Mouse (Mus musculus): ENCODE data around the gene Gm49601. TPM values are rescaled to one million over a fixed set of nuclear protein-coding genes. Genes with fewer than 3 reads are reported as not detected.

Gm49601 gene
- total RNA-seq, 2 experiments from 2014 or later = 1.7 to 3.2 TPM

GRCm38 (mm10) chr16:18583673-18584357 is 42.4 kb downstream of the Gm49601 start:
- no peak for ATAC-seq (ENCODE audit: poor library complexity, severe bottlenecking)

GRCm38 (mm10) chr16:18583169-18583568 is 43.1 kb downstream of the Gm49601 start:
- no peak for ATAC-seq (ENCODE audit: poor library complexity, severe bottlenecking)

- ATAC-seq (ENCODE audit: poor library complexity, severe bottlenecking) = no peak
Measured at GRCm38 (mm10) chr16:18582426-18583148, 43.6 kb downstream of the Gm49601 start.

GRCm38 (mm10) chr16:18581623-18582205 is 44.5 kb downstream of the Gm49601 start:
- ATAC-seq (ENCODE audit: poor library complexity, severe bottlenecking) = no peak

- ATAC-seq (ENCODE audit: poor library complexity, severe bottlenecking) = no peak
Measured at GRCm38 (mm10) chr16:18581050-18581622, 45.1 kb downstream of the Gm49601 start.

- ATAC-seq (ENCODE audit: poor library complexity, severe bottlenecking) = no peak
Measured at GRCm38 (mm10) chr16:18580389-18580788, 45.8 kb downstream of the Gm49601 start.

- 0 out of 2 replicates have a peak, but pooled peaks have one; percentile 21 for ATAC-seq (ENCODE audit: poor library complexity, severe bottlenecking)
Measured at GRCm38 (mm10) chr16:18577599-18578160, 48.5 kb downstream of the Gm49601 start.

GRCm38 (mm10) chr16:18577071-18577470 is 49.2 kb downstream of the Gm49601 start:
- ATAC-seq (ENCODE audit: poor library complexity, severe bottlenecking) = no peak

GRCm38 (mm10) chr16:18574196-18574595 is 52.0 kb downstream of the Gm49601 start:
- no peak for ATAC-seq (ENCODE audit: poor library complexity, severe bottlenecking)

Other genes starting within 250 kb of the Gm49601 start
- 10.3 and 11.8 TPM in 2 replicates for gene Txnrd2, start 200.0 kb downstream of the Gm49601 start, total RNA-seq (2015)
- gene Txnrd2, start 200.0 kb downstream of the Gm49601 start, total RNA-seq (2017) = 7.0 and 9.3 TPM in 2 replicates
- 37.8 and 40.8 TPM in 2 replicates for gene Comt, start 199.6 kb downstream of the Gm49601 start, total RNA-seq (2015)
- gene Comt, start 199.6 kb downstream of the Gm49601 start, total RNA-seq (2017) = 40.1 and 43.8 TPM in 2 replicates
- gene Gnb1l, start 127.7 kb downstream of the Gm49601 start, total RNA-seq (2015) = 1.7 and 4.6 TPM in 2 replicates
- 0.20 and 3.5 TPM in 2 replicates for gene Gnb1l, start 127.7 kb downstream of the Gm49601 start, total RNA-seq (2017)
- 2.4 and 2.5 TPM in 2 replicates for gene Rtl10, start 127.5 kb downstream of the Gm49601 start, total RNA-seq (2015)
- gene Rtl10, start 127.5 kb downstream of the Gm49601 start, total RNA-seq (2017) = 0.29 and 3.5 TPM in 2 replicates
- gene Tbx1, start 35.8 kb downstream of the Gm49601 start, total RNA-seq (2015) = not detected in 2 replicates
- gene Tbx1, start 35.8 kb downstream of the Gm49601 start, total RNA-seq (2017) = not detected in 2 replicates
- 0.38 and 0.55 TPM in 2 replicates for gene Gp1bb, start 4.0 kb downstream of the Gm49601 start, total RNA-seq (2015)
- gene Gp1bb, start 4.0 kb downstream of the Gm49601 start, total RNA-seq (2017) = 0.70 TPM in 1 of 2 replicates, not detected in the other
- gene Sept5, start 3.5 kb upstream of the Gm49601 start, total RNA-seq (2015) = 19.5 and 23.5 TPM in 2 replicates
- gene Sept5, start 3.5 kb upstream of the Gm49601 start, total RNA-seq (2017) = 11.6 and 17.0 TPM in 2 replicates
- not detected in 2 replicates for gene Cldn5, start 150.4 kb upstream of the Gm49601 start, total RNA-seq (2015)
- gene Cldn5, start 150.4 kb upstream of the Gm49601 start, total RNA-seq (2017) = not detected in 2 replicates
- gene Ufd1, start 185.4 kb upstream of the Gm49601 start, total RNA-seq (2015) = 47.7 and 57.5 TPM in 2 replicates
- gene Ufd1, start 185.4 kb upstream of the Gm49601 start, total RNA-seq (2017) = 57.6 and 78.5 TPM in 2 replicates
- gene Cdc45, start 185.6 kb upstream of the Gm49601 start, total RNA-seq (2015) = 62.8 and 67.1 TPM in 2 replicates
- 75.0 and 89.6 TPM in 2 replicates for gene Cdc45, start 185.6 kb upstream of the Gm49601 start, total RNA-seq (2017)
- gene 2510002D24Rik, start 210.2 kb upstream of the Gm49601 start, total RNA-seq (2015) = 7.8 and 9.6 TPM in 2 replicates
- gene 2510002D24Rik, start 210.2 kb upstream of the Gm49601 start, total RNA-seq (2017) = 9.6 and 9.9 TPM in 2 replicates
- not detected in 2 replicates for gene Gm28539, start 210.2 kb upstream of the Gm49601 start, total RNA-seq (2015)
- gene Gm28539, start 210.2 kb upstream of the Gm49601 start, total RNA-seq (2017) = not detected in 2 replicates